Mouse (Mus musculus) erythroblast, adult 5-6 weeks (primary cell): ENCODE results near the gene Olfr1151. TPM values are rescaled to one million over a fixed set of nuclear protein-coding genes. Genes with fewer than 3 reads are reported as not detected.

Experiments used
- ATAC-seq: replicated peaks from 2 replicates; pipeline ENCODE4 v1.8.0; 2016; ENCODE audit warnings: moderate number of reproducible peaks, mild to moderate bottlenecking, moderate TSS enrichment, inconsistent platforms; ENCODE audit not compliant: poor library complexity, low FRiP score, severe bottlenecking
- total RNA-seq, 2 experiments: library from RNA; stranded (forward) in 1 of 2; stranded (reverse) in 1 of 2; fragments of 150-400 nt in 1 of 2; fragments of 200-764, 138-1000 nt in 1 of 2; gene quantifications; 2 replicates each; pipeline versions ENCODE4 v1.2.3 to v1.2.4; 2015 to 2017; ENCODE audit warnings: low replicate concordance in 2 of 2

Olfr1151 gene
- not detected in 2 replicates for total RNA-seq (2015; ENCODE audit: low replicate concordance)
- 0.56 TPM in 1 of 2 replicates, not detected in the other for total RNA-seq (2017; ENCODE audit: low replicate concordance)

DNA sequence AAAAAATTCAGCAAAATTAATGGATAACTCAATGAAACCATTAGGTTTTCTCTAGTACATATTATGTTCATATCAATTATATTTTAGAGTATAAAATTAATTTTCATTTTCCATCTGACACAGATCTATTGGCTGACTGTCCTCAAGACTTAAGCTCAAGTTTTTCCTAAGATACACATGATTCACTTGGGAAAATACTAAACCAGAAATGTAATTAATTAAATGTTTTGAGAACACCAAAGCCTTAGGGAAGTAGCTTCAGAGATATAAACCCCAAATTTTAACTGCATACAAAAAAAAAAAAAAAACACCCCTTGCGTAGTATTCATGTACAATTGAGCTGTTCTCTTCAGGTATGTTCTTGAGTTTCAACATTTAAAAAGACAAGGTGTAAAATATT is at the start of gene Olfr1151:
Olfr1151 (plus strand) TSS at position 301 of the 400 bp plus-strand sequence.
- no peak for ATAC-seq

DNA sequence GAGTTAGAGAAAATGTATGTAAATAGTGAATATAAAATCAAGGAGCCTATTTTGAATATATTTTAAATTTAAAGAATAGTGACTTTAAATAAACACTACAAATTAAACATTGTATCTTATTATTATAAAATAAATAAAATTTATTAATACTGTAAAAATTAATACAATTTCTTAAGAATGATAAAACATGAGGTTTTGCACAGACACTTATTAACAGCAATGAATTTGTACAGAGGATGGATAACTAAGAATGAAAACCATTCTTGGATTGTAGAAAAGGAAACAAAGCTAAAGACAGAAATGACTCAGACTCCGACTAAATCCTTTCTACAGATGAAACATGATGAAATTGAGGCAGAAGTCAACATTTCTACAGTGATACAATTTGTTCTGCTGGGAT is 46.1 kb upstream of the Olfr1151 start, which contains the start of gene Olfr1145:
Olfr1145 (plus strand) TSS at position 301 of the 400 bp plus-strand sequence.
- ATAC-seq, result no peak

GRCm38 (mm10) chr2:87830233-87830632 is 25.4 kb upstream of the Olfr1151 start, which contains the start of gene Olfr1148:
Gene Olfr1148 (plus strand): TSS chr2:87830533.
- ATAC-seq, result no peak

- no peak for ATAC-seq
Observed at GRCm38 (mm10) chr2:87843693-87844092, 12.0 kb upstream of the Olfr1151 start, which contains the start of gene Olfr1150-ps1. Gene Olfr1150-ps1 (plus strand): TSS chr2:87843993.

DNA sequence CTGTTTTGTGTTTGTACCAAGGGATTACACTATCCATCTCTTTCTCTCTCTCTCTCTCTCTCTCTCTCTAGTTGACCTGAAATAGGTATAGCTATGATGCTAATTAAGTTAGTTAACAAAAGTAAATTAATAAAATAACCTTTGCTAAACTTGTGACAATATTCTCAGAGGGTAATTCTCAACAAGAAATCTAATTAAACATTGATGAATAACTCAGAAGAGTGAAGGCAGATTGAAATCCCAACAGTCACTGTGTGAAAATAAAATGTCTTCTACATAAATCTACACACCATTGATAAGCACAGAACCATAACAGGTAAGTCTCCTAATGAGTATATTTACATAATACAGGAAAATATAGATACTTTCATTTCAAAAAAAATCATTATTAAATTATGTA is 10.5 kb downstream of the Olfr1151 start, which contains the start of gene Olfr1152:
Olfr1152 (plus strand) TSS at position 301 of the 400 bp plus-strand sequence.
- ATAC-seq, result no peak

GRCm38 (mm10) chr2:87894662-87895061 is 39.0 kb downstream of the Olfr1151 start, which contains the start of gene Olfr1153:
Gene Olfr1153 (plus strand): TSS chr2:87894962.
- ATAC-seq, result no peak

DNA sequence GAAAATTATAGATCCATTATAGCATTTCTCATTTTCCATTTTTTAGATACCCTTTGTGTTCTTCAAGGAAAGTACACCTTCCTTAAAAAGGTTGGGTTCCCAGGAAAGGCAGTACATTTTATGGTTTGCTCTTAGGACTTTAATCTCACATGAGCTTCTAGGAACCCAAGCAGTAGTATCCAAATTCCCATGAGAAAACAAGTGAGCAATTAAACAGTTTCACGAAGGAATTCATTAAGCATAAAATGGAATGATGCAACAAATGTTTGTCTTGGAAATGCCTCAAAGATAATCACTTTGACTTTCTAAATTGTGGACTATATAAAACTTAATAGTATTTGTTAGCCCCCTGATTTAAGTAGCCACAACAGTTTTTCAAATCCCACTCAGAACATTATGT is 49.4 kb downstream of the Olfr1151 start, which contains the start of gene Olfr1154:
Olfr1154 (minus strand) TSS at position 101 of the 400 bp plus-strand sequence.
- ATAC-seq, result no peak

Other genes starting within 250 kb of the Olfr1151 start
- gene Olfr1130, start 249.7 kb upstream of the Olfr1151 start, total RNA-seq (2015; ENCODE audit: low replicate concordance), result not detected in 2 replicates
- gene Olfr1130, start 249.7 kb upstream of the Olfr1151 start, total RNA-seq (2017; ENCODE audit: low replicate concordance), result not detected in 2 replicates
- gene Olfr1131, start 228.8 kb upstream of the Olfr1151 start, total RNA-seq (2015; ENCODE audit: low replicate concordance), result not detected in 2 replicates
- gene Olfr1131, start 228.8 kb upstream of the Olfr1151 start, total RNA-seq (2017; ENCODE audit: low replicate concordance), result not detected in 2 replicates
- gene Olfr1132, start 218.3 kb upstream of the Olfr1151 start, total RNA-seq (2015; ENCODE audit: low replicate concordance), result not detected in 2 replicates
- gene Olfr1132, start 218.3 kb upstream of the Olfr1151 start, total RNA-seq (2017; ENCODE audit: low replicate concordance), result 0.85 TPM in 1 of 2 replicates, not detected in the other
- not detected in 2 replicates for gene Olfr1133, start 208.5 kb upstream of the Olfr1151 start, total RNA-seq (2015; ENCODE audit: low replicate concordance)
- gene Olfr1133, start 208.5 kb upstream of the Olfr1151 start, total RNA-seq (2017; ENCODE audit: low replicate concordance), result not detected in 2 replicates
- not detected in 2 replicates for gene Olfr1134, start 197.4 kb upstream of the Olfr1151 start, total RNA-seq (2015; ENCODE audit: low replicate concordance)
- not detected in 2 replicates for gene Olfr1134, start 197.4 kb upstream of the Olfr1151 start, total RNA-seq (2017; ENCODE audit: low replicate concordance)
- not detected in 2 replicates for gene Olfr1135, start 182.2 kb upstream of the Olfr1151 start, total RNA-seq (2015; ENCODE audit: low replicate concordance)
- not detected in 2 replicates for gene Olfr1135, start 182.2 kb upstream of the Olfr1151 start, total RNA-seq (2017; ENCODE audit: low replicate concordance)
- not detected in 2 replicates for gene Olfr1136, start 161.9 kb upstream of the Olfr1151 start, total RNA-seq (2015; ENCODE audit: low replicate concordance)
- gene Olfr1136, start 161.9 kb upstream of the Olfr1151 start, total RNA-seq (2017; ENCODE audit: low replicate concordance), result not detected in 2 replicates
- not detected in 2 replicates for gene Olfr1137, start 142.7 kb upstream of the Olfr1151 start, total RNA-seq (2015; ENCODE audit: low replicate concordance)
- 0.98 TPM in 1 of 2 replicates, not detected in the other for gene Olfr1137, start 142.7 kb upstream of the Olfr1151 start, total RNA-seq (2017; ENCODE audit: low replicate concordance)
- gene Olfr1138, start 115.9 kb upstream of the Olfr1151 start, total RNA-seq (2015; ENCODE audit: low replicate concordance), result not detected in 2 replicates
- not detected in 2 replicates for gene Olfr1138, start 115.9 kb upstream of the Olfr1151 start, total RNA-seq (2017; ENCODE audit: low replicate concordance)
- not detected in 2 replicates for gene Olfr1140, start 112.1 kb upstream of the Olfr1151 start, total RNA-seq (2015; ENCODE audit: low replicate concordance)
- gene Olfr1140, start 112.1 kb upstream of the Olfr1151 start, total RNA-seq (2017; ENCODE audit: low replicate concordance), result not detected in 2 replicates
- gene Olfr1141, start 101.9 kb upstream of the Olfr1151 start, total RNA-seq (2015; ENCODE audit: low replicate concordance), result not detected in 2 replicates
- gene Olfr1141, start 101.9 kb upstream of the Olfr1151 start, total RNA-seq (2017; ENCODE audit: low replicate concordance), result not detected in 2 replicates
- gene Olfr152, start 76.4 kb upstream of the Olfr1151 start, total RNA-seq (2015; ENCODE audit: low replicate concordance), result not detected in 2 replicates
- gene Olfr152, start 76.4 kb upstream of the Olfr1151 start, total RNA-seq (2017; ENCODE audit: low replicate concordance), result 2.4 TPM in 1 of 2 replicates, not detected in the other
- not detected in 2 replicates for gene Olfr1143, start 55.3 kb upstream of the Olfr1151 start, total RNA-seq (2015; ENCODE audit: low replicate concordance)
- not detected in 2 replicates for gene Olfr1143, start 55.3 kb upstream of the Olfr1151 start, total RNA-seq (2017; ENCODE audit: low replicate concordance)
- not detected in 2 replicates for gene Olfr1145, start 46.0 kb upstream of the Olfr1151 start, total RNA-seq (2015; ENCODE audit: low replicate concordance)
- not detected in 2 replicates for gene Olfr1145, start 46.0 kb upstream of the Olfr1151 start, total RNA-seq (2017; ENCODE audit: low replicate concordance)
- gene Olfr1148, start 25.3 kb upstream of the Olfr1151 start, total RNA-seq (2015; ENCODE audit: low replicate concordance), result not detected in 2 replicates
- not detected in 2 replicates for gene Olfr1148, start 25.3 kb upstream of the Olfr1151 start, total RNA-seq (2017; ENCODE audit: low replicate concordance)
- gene Olfr1150-ps1, start 11.9 kb upstream of the Olfr1151 start, total RNA-seq (2015; ENCODE audit: low replicate concordance), result not detected in 2 replicates
- 0.09 TPM in 1 of 2 replicates, not detected in the other for gene Olfr1150-ps1, start 11.9 kb upstream of the Olfr1151 start, total RNA-seq (2017; ENCODE audit: low replicate concordance)
- gene Olfr1152, start 10.6 kb downstream of the Olfr1151 start, total RNA-seq (2015; ENCODE audit: low replicate concordance), result not detected in 2 replicates
- gene Olfr1152, start 10.6 kb downstream of the Olfr1151 start, total RNA-seq (2017; ENCODE audit: low replicate concordance), result not detected in 2 replicates
- gene Olfr1153, start 39.1 kb downstream of the Olfr1151 start, total RNA-seq (2015; ENCODE audit: low replicate concordance), result not detected in 2 replicates
- gene Olfr1153, start 39.1 kb downstream of the Olfr1151 start, total RNA-seq (2017; ENCODE audit: low replicate concordance), result not detected in 2 replicates
- gene Olfr1154, start 49.3 kb downstream of the Olfr1151 start, total RNA-seq (2015; ENCODE audit: low replicate concordance), result not detected in 2 replicates
- gene Olfr1154, start 49.3 kb downstream of the Olfr1151 start, total RNA-seq (2017; ENCODE audit: low replicate concordance), result not detected in 2 replicates
- not detected in 2 replicates for gene Olfr1155, start 89.3 kb downstream of the Olfr1151 start, total RNA-seq (2015; ENCODE audit: low replicate concordance)
- not detected in 2 replicates for gene Olfr1155, start 89.3 kb downstream of the Olfr1151 start, total RNA-seq (2017; ENCODE audit: low replicate concordance)
- not detected in 2 replicates for gene Olfr1156, start 97.2 kb downstream of the Olfr1151 start, total RNA-seq (2015; ENCODE audit: low replicate concordance)
- not detected in 2 replicates for gene Olfr1156, start 97.2 kb downstream of the Olfr1151 start, total RNA-seq (2017; ENCODE audit: low replicate concordance)
- not detected in 2 replicates for gene Olfr1157, start 112.4 kb downstream of the Olfr1151 start, total RNA-seq (2015; ENCODE audit: low replicate concordance)
- gene Olfr1157, start 112.4 kb downstream of the Olfr1151 start, total RNA-seq (2017; ENCODE audit: low replicate concordance), result not detected in 2 replicates
- gene Olfr74, start 118.8 kb downstream of the Olfr1151 start, total RNA-seq (2015; ENCODE audit: low replicate concordance), result not detected in 2 replicates
- gene Olfr74, start 118.8 kb downstream of the Olfr1151 start, total RNA-seq (2017; ENCODE audit: low replicate concordance), result not detected in 2 replicates
- gene Olfr1158, start 134.3 kb downstream of the Olfr1151 start, total RNA-seq (2015; ENCODE audit: low replicate concordance), result not detected in 2 replicates
- gene Olfr1158, start 134.3 kb downstream of the Olfr1151 start, total RNA-seq (2017; ENCODE audit: low replicate concordance), result not detected in 2 replicates
- not detected in 2 replicates for gene Olfr1160, start 152.4 kb downstream of the Olfr1151 start, total RNA-seq (2015; ENCODE audit: low replicate concordance)
- 0.28 TPM in 1 of 2 replicates, not detected in the other for gene Olfr1160, start 152.4 kb downstream of the Olfr1151 start, total RNA-seq (2017; ENCODE audit: low replicate concordance)
- not detected in 2 replicates for gene Olfr1161, start 166.9 kb downstream of the Olfr1151 start, total RNA-seq (2015; ENCODE audit: low replicate concordance)
- not detected in 2 replicates for gene Olfr1161, start 166.9 kb downstream of the Olfr1151 start, total RNA-seq (2017; ENCODE audit: low replicate concordance)
- gene Olfr73, start 181.8 kb downstream of the Olfr1151 start, total RNA-seq (2015; ENCODE audit: low replicate concordance), result not detected in 2 replicates
- gene Olfr73, start 181.8 kb downstream of the Olfr1151 start, total RNA-seq (2017; ENCODE audit: low replicate concordance), result not detected in 2 replicates
- gene Olfr1162, start 195.3 kb downstream of the Olfr1151 start, total RNA-seq (2015; ENCODE audit: low replicate concordance), result not detected in 2 replicates
- not detected in 2 replicates for gene Olfr1162, start 195.3 kb downstream of the Olfr1151 start, total RNA-seq (2017; ENCODE audit: low replicate concordance)
- not detected in 2 replicates for gene Olfr1163, start 216.0 kb downstream of the Olfr1151 start, total RNA-seq (2015; ENCODE audit: low replicate concordance)
- not detected in 2 replicates for gene Olfr1163, start 216.0 kb downstream of the Olfr1151 start, total RNA-seq (2017; ENCODE audit: low replicate concordance)
- not detected in 2 replicates for gene Olfr1164, start 238.1 kb downstream of the Olfr1151 start, total RNA-seq (2015; ENCODE audit: low replicate concordance)
- gene Olfr1164, start 238.1 kb downstream of the Olfr1151 start, total RNA-seq (2017; ENCODE audit: low replicate concordance), result not detected in 2 replicates